Mouse (Mus musculus) kidney, postnatal 36 days (tissue): ENCODE results near the gene Slc47a2.

Experiments
- DNase-seq, 2 experiments: peaks; one replicate each; pipeline ENCODE4 v3.0.0; 2021 to 2022; ENCODE audit warnings: mixed read lengths in 2 of 2

Gene Slc47a2

GRCm38 (mm10) chr11:61342505-61343420, at the start of gene Slc47a2:
Gene Slc47a2, minus strand, starts transcription at chr11:61342860.
- DNase-seq = peak; percentile 49 to 64

GRCm38 (mm10) chr11:61388936-61389335, 46.3 kb upstream of the Slc47a2 start:
- DNase-seq = no peak

GRCm38 (mm10) chr11:61388012-61388411, 45.4 kb upstream of the Slc47a2 start:
- peak; percentile 49 to 83 for DNase-seq

GRCm38 (mm10) chr11:61387233-61387632, 44.6 kb upstream of the Slc47a2 start:
- DNase-seq = no peak

- DNase-seq = no peak
Measured at GRCm38 (mm10) chr11:61385725-61386124, 43.1 kb upstream of the Slc47a2 start.

- DNase-seq = no peak
Measured at GRCm38 (mm10) chr11:61381272-61381671, 38.6 kb upstream of the Slc47a2 start.

GRCm38 (mm10) chr11:61378651-61379050, 36.0 kb upstream of the Slc47a2 start:
- peak in 1 of 2 experiments; percentile 72 for DNase-seq

- peak; percentile 86 to 87 for DNase-seq
Measured at GRCm38 (mm10) chr11:61377881-61378613, 35.4 kb upstream of the Slc47a2 start, which contains the start of gene Slc47a1. Gene Slc47a1, minus strand, starts transcription at chr11:61378345.

- peak in 1 of 2 experiments; percentile 81 for DNase-seq
Measured at GRCm38 (mm10) chr11:61368668-61369067, 26.0 kb upstream of the Slc47a2 start.

GRCm38 (mm10) chr11:61366517-61367273, 24.0 kb upstream of the Slc47a2 start:
- DNase-seq = no peak

- DNase-seq = no peak
Measured at GRCm38 (mm10) chr11:61365938-61366337, 23.3 kb upstream of the Slc47a2 start.

- peak in 1 of 2 experiments; percentile 54 for DNase-seq
Measured at GRCm38 (mm10) chr11:61364096-61364495, 21.4 kb upstream of the Slc47a2 start.

- no peak for DNase-seq
Measured at GRCm38 (mm10) chr11:61361515-61362190, 19.0 kb upstream of the Slc47a2 start.

GRCm38 (mm10) chr11:61356600-61356999, 13.9 kb upstream of the Slc47a2 start:
- peak; percentile 61 to 76 for DNase-seq

- peak in 1 of 2 experiments; percentile 59 for DNase-seq
Measured at GRCm38 (mm10) chr11:61356111-61356510, 13.5 kb upstream of the Slc47a2 start.

- no peak for DNase-seq
Measured at GRCm38 (mm10) chr11:61355351-61355750, 12.7 kb upstream of the Slc47a2 start.

- peak; percentile 64 to 83 for DNase-seq
Measured at GRCm38 (mm10) chr11:61354346-61354745, 11.7 kb upstream of the Slc47a2 start.

GRCm38 (mm10) chr11:61353038-61353437, 10.4 kb upstream of the Slc47a2 start:
- DNase-seq = peak in 1 of 2 experiments; percentile 49

GRCm38 (mm10) chr11:61352138-61352651, 9.5 kb upstream of the Slc47a2 start:
- DNase-seq = no peak

GRCm38 (mm10) chr11:61349337-61349736, 6.7 kb upstream of the Slc47a2 start:
- DNase-seq = peak; percentile 92 to 93

GRCm38 (mm10) chr11:61346133-61346532, 3.5 kb upstream of the Slc47a2 start:
- no peak for DNase-seq

- DNase-seq = no peak
Measured at GRCm38 (mm10) chr11:61341971-61342370, 689 bp downstream of the Slc47a2 start.
